ENCODE assay signal across 17 mouse cellular contexts in genomic region chr9:107087531-107087930, GRCm38 (mm10).
A peak's percentile ranks its signal among the peaks of the same experiment; 100 is the strongest.
DNase-seq lines count a peak whose midpoint lies in the region; ATAC-seq lines count a peak whose summit lies in the region.
"Had no signal": no experiment of that assay in that cellular context is flagged by ENCODE, and none has a peak within 500 bp of the region (broad histone marks: within the 10 kb centered on the region; RNA-seq: fewer than 3 reads in every experiment).

No protein-coding gene starts in this region.

- no peaks in the 10 kb centered on the region for H3K36me3 ChIP-seq in midbrain, embryonic 10.5 days
- H3K36me3 ChIP-seq: embryonic facial prominence, embryonic 10.5 days; neural tube, embryonic 15.5 days had no signal

- DNase-seq in cerebellum, postnatal 4 days (ENCODE audit: low spot score in 2 of 2): no peak
- peak; percentile 92 for DNase-seq in brain, adult 2 months (ENCODE audit: low read depth, low spot score)
- DNase-seq in cerebellum, postnatal 25 days: peak; percentile 70 to 78
- peak; percentile 62 to 84 for DNase-seq in left cerebral cortex, postnatal 14 days (ENCODE audit: low spot score in 2 of 2)
- DNase-seq in heart, postnatal 14 days: no peak
- DNase-seq in gastrocnemius, adult 8-10 months (ENCODE audit: low spot score in 2 of 2): no peak
- DNase-seq in midbrain, embryonic 10.5 days (ENCODE audit: low spot score): no peak
- DNase-seq: heart, adult 18-20 months; heart, postnatal 10 days; kidney, postnatal 4 days; lung, embryonic 14.5 days had no signal

- peak; percentile 78; the same call in 1 of the 2 replicates for ATAC-seq in cerebellum, adult (ENCODE audit: insufficient number of reproducible peaks, low FRiP score, low TSS enrichment)
- ATAC-seq: intestine, embryonic 16.5 days; Patski had no signal

- H3K27ac ChIP-seq in midbrain, embryonic 10.5 days (replicated peaks): no peak overlapping the region
- H3K27ac ChIP-seq: embryonic facial prominence, embryonic 10.5 days; neural tube, embryonic 15.5 days; stomach, postnatal 0 days had no signal

- WGBS in midbrain, embryonic 10.5 days: 81% methylated on average over 2 of the region's 2 CpGs

- H3K27me3 ChIP-seq in midbrain, embryonic 10.5 days (ENCODE audit: low read depth, poor library complexity, severe bottlenecking): no peaks in the 10 kb centered on the region
- H3K27me3 ChIP-seq: neural tube, embryonic 15.5 days had no signal

- intact Hi-C loops in left cerebral cortex, postnatal 14 days (cut with DNase I): no loop called here
- intact Hi-C loops in heart, postnatal 14 days (cut with DNase I): no loop called here

- H3K4me1 ChIP-seq in midbrain, embryonic 10.5 days: no peaks in the 10 kb centered on the region
- H3K4me1 ChIP-seq: embryonic facial prominence, embryonic 10.5 days had no signal

- H3K4me3 ChIP-seq in midbrain, embryonic 10.5 days: no peak overlapping the region
- H3K4me3 ChIP-seq: embryonic facial prominence, embryonic 10.5 days; neural tube, embryonic 15.5 days had no signal

- H3K9me3 ChIP-seq in midbrain, embryonic 10.5 days (replicated peaks): no peaks in the 10 kb centered on the region
- H3K9me3 ChIP-seq: embryonic facial prominence, embryonic 10.5 days; neural tube, embryonic 15.5 days had no signal

Comparison
In these comparisons a context has a peak if more than half of its experiments do, and no peak if none do; other contexts are left out.
1. DNase-seq: peak in brain, adult 2 months (single experiment), cerebellum, postnatal 25 days (2 of 2) and left cerebral cortex, postnatal 14 days (2 of 2); none in cerebellum, postnatal 4 days (0 of 2), heart, postnatal 14 days (0 of 2), gastrocnemius, adult 8-10 months (0 of 2) and midbrain, embryonic 10.5 days (single experiment).